Mouse (Mus musculus) liver, embryonic 11.5 days (tissue): ENCODE measurements around the gene Aip. TPM values are rescaled to one million over a fixed set of nuclear protein-coding genes. Genes with fewer than 3 reads are reported as not detected.

Experiments used
- ATAC-seq: fragments of 200-750 bp; cut with Nextera tagmentation; replicated peaks from 2 replicates; pipeline ENCODE4 v1.8.0; 2017; ENCODE audit warnings: moderate number of reproducible peaks, mild to moderate bottlenecking, moderate TSS enrichment, moderate library complexity; ENCODE audit not compliant: low FRiP score
- DNase-seq: peaks from one replicate; pipeline ENCODE4 v3.0.0-alpha.2; 2017; ENCODE audit warnings: low spot score
- H3K27ac ChIP-seq: fragments of 300-500 bp; sonication (generic); 2 replicates; pipeline ENCODE4 v1.5.1; 2014; ENCODE audit warnings: mild to moderate bottlenecking, low read depth, low read length, control low read depth
- H3K27me3 ChIP-seq: fragments of 300-500 bp; sonication (generic); replicated peaks from 2 replicates; pipeline ENCODE4 v1.6.1; 2014; ENCODE audit warnings: low read length, mixed read lengths; ENCODE audit not compliant: control insufficient read depth, insufficient read depth
- H3K36me3 ChIP-seq: fragments of 300-500 bp; sonication (generic); 2 replicates; pipeline ENCODE4 v1.6.1; 2014; ENCODE audit warnings: mild to moderate bottlenecking, low read length, moderate library complexity, mixed read lengths; ENCODE audit not compliant: control insufficient read depth, insufficient read depth
- H3K4me1 ChIP-seq: fragments of 300-500 bp; sonication (generic); replicated peaks from 2 replicates; pipeline ENCODE4 v1.6.1; 2014; ENCODE audit warnings: low read length, mixed read lengths; ENCODE audit not compliant: control insufficient read depth, insufficient read depth
- H3K4me2 ChIP-seq: fragments of 300-500 bp; sonication (generic); 2 replicates; pipeline ENCODE4 v1.6.1; 2014; ENCODE audit warnings: mild to moderate bottlenecking, control low read depth, moderate library complexity
- H3K4me3 ChIP-seq: fragments of 300-500 bp; sonication (generic); 2 replicates; pipeline ENCODE4 v1.5.1; 2014; ENCODE audit warnings: low read depth, low read length, control low read depth
- H3K9ac ChIP-seq: fragments of 300-500 bp; sonication (generic); 2 replicates; pipeline ENCODE4 v1.6.1; 2014; ENCODE audit warnings: low read depth, low read length, control low read depth
- H3K9me3 ChIP-seq: fragments of 300-500 bp; sonication (generic); 2 replicates; pipeline ENCODE4 v1.6.1; 2016; ENCODE audit warnings: low read length, inconsistent platforms, mixed read lengths; ENCODE audit not compliant: control insufficient read depth
- WGBS: fragments of 180-500 bp; shearing (Covaris S2); extraction: QIAGEN DNeasy Blood & Tissue Kit; methylation state at CpG from one replicate; pipeline ENCODE4 v1.1.7; 2014; 5-methylcytosine and 5-hydroxymethylcytosine counted together
- polyA plus RNA-seq: library from polyadenylated mRNA; unstranded; fragments of >200 nt; fragmentation: Nextera tagmentation; extraction: Ambion mirVana; gene quantifications from 2 replicates; pipeline ENCODE4 v1.2.1, GENCODE M21; 2014

Aip gene
- polyA plus RNA-seq, 1 experiment from 2014 or later = 56.2 TPM

DNA sequence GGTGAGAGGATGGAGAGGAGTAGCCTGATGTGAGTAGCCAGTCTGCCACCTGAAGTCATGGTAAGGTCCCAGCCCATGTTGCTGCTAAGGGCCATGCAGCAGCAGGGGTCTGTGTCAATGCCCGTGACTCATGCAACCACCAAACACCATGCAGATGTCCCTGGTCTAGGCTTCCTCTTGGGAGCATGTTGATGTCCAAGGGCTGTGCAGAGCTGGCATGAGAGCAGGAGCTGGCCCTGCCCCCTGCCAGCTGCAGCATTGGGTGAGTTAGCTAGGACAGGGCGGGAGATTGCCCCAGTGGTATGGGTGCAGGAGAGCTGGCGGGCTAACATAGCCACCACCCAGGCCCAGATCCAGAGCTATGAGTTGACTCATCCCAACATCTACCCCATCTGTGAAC lies 35.2 kb downstream of the Aip start:
- H3K4me3 ChIP-seq = no peak overlapping the region
- no peak overlapping the region for H3K4me2 ChIP-seq
- H3K27ac ChIP-seq = no peak overlapping the region
- H3K9me3 ChIP-seq = no peaks in the 10 kb centered on the region
- H3K4me1 ChIP-seq = no peaks in the 10 kb centered on the region
- whole genome bisulfite sequencing = 78% methylated on average over 3 of the region's 3 CpGs
- H3K36me3 ChIP-seq = no peaks in the 10 kb centered on the region
- H3K27me3 ChIP-seq = no peaks in the 10 kb centered on the region
- ATAC-seq (no peak), DNase-seq (no peak)
- H3K9ac ChIP-seq = no peak overlapping the region

DNA sequence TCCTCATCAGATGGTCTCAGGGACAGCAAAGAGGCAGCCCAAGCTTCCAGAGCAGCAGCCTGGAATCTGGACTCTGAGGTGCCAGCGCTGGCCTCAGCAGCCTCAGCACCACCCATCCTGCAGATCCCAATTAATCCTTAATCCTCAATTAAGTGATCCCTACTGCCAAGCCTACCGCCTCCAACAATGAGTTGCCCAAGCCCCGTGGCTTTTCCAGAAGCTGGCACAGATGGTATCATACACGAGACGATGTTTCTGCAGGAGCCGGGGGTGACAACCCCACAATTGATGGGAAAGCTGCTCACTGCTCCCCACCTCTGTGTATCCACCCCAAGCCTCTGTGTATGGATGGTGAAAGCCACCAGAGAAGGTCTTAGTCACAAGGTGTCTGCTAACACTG lies 36.5 kb downstream of the Aip start:
- no peak overlapping the region for H3K4me3 ChIP-seq
- ATAC-seq = no peak
- no peak overlapping the region for H3K9ac ChIP-seq
- no peak overlapping the region for H3K27ac ChIP-seq
- H3K4me1 ChIP-seq = peaks cover 3% of the 10 kb centered on the region; the same call in 1 of the 2 replicates
- no peaks in the 10 kb centered on the region for H3K36me3 ChIP-seq
- H3K27me3 ChIP-seq = no peaks in the 10 kb centered on the region
- 73% methylated on average over 6 of the region's 6 CpGs for WGBS
- H3K9me3 ChIP-seq = no peaks in the 10 kb centered on the region
- no peak for DNase-seq
- no peak overlapping the region for H3K4me2 ChIP-seq

DNA sequence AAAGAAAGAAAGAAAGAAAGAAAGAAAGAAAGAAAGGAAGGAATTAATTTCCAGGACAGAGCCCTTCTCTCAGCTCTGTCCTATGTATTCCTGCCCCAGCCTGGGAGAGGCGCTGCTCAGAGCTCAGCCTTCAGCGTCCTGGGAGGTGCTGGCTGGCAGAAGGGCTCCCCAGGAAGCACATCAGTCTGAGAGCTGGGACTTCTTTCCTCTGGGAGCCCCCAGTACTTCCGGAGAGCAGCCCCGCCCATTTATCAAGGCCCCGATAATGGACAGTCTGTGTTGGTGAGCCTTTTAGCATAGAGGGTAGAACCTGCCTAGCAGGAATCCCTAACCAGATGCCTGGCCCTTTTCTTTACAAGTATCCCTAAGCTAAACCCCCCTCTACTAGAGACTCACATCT lies 37.5 kb downstream of the Aip start:
- Histone ChIP-seq H3K4me2 (no peak overlapping the region), H3K9me3 (no peaks in the 10 kb centered on the region), H3K9ac (no peak overlapping the region), H3K4me1 (peaks cover 8% of the 10 kb centered on the region; the same call in 1 of the 2 replicates), H3K4me3 (no peak overlapping the region), H3K27ac (no peak overlapping the region), H3K27me3 (0 out of 2 replicates have a peak, but pooled peaks cover 2% of the 10 kb centered on the region), H3K36me3 (no peaks in the 10 kb centered on the region)
- ATAC-seq = no peak
- DNase-seq = no peak
- 35% methylated on average over 5 of the region's 5 CpGs for WGBS

DNA sequence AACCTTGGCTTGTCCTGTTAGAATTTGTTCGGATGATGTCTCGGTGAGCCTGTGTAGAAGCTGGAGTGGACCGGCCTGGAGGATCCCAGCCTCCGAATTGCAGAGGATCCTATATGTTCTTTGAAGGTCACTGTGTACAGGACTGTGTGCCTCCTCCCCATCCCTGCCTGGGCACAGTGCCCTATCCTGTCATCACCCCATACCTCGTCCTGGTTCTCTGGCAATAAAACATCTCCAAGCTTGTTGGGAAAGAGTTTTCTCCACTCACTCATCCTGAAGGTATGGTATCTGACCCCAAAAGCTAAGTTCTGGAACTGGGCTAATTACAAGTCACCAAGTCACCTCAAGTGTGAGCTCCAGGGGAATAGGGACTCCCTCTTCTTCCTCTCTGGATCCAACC lies 38.6 kb downstream of the Aip start:
- Histone ChIP-seq H3K4me1 (peaks cover 8% of the 10 kb centered on the region; the same call in 1 of the 2 replicates), H3K4me3 (no peak overlapping the region), H3K9me3 (no peaks in the 10 kb centered on the region), H3K27me3 (peaks cover 5% of the 10 kb centered on the region; the same call in 1 of the 2 replicates), H3K4me2 (no peak overlapping the region), H3K27ac (no peak overlapping the region), H3K36me3 (no peaks in the 10 kb centered on the region), H3K9ac (no peak overlapping the region)
- ATAC-seq (no peak), DNase-seq (no peak)
- 85% methylated on average over 5 of the region's 5 CpGs for whole genome bisulfite sequencing

DNA sequence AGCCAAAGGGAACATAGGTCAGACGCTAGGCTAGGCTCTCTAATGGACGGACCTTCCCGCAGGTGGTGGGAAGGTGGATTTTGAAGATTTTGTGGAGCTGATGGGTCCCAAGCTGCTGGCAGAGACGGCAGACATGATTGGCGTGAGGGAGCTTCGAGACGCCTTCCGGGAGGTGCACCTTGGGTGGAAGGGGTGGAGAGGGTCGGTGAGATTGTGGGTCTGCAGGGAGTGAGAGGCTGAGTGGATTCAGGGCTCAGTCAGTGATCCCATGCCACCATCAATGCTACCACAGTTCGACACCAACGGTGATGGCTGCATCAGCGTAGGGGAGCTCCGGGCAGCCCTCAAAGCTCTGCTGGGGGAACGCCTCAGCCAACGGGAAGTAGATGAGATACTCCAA lies 39.5 kb downstream of the Aip start:
- Histone ChIP-seq H3K27me3 (peaks cover 7% of the 10 kb centered on the region; the same call in 1 of the 2 replicates), H3K4me1 (peaks cover 8% of the 10 kb centered on the region; the same call in 1 of the 2 replicates), H3K27ac (no peak overlapping the region), H3K4me2 (no peak overlapping the region), H3K9ac (no peak overlapping the region), H3K4me3 (no peak overlapping the region), H3K9me3 (no peaks in the 10 kb centered on the region), H3K36me3 (no peaks in the 10 kb centered on the region)
- WGBS = 83% methylated on average over 15 of the region's 15 CpGs
- ATAC-seq = no peak
- DNase-seq = no peak

DNA sequence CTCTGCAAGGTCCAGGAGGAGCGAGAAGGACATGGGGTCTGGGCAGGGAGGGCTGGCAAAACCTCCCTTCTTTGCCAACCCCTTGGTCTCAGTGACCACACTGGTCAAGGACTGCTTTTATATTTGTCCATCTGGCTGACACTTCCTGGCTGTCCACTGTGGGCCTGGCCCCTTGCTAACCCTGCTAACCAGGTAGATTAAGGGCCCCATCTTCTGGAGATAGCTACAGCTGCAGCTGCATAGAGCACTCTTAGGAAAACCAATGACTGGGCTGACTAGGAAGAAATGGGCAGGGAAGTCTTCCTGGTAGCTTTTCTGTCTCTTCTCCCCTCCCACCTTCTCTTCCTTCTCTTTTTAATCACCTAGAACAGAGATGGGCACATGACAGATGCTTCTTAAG lies 40.7 kb downstream of the Aip start:
- Histone ChIP-seq H3K9me3 (no peaks in the 10 kb centered on the region), H3K36me3 (no peaks in the 10 kb centered on the region), H3K27me3 (peaks cover 7% of the 10 kb centered on the region; the same call in 1 of the 2 replicates), H3K4me2 (no peak overlapping the region), H3K9ac (no peak overlapping the region), H3K4me3 (no peak overlapping the region), H3K27ac (no peak overlapping the region), H3K4me1 (peaks cover 16% of the 10 kb centered on the region)
- WGBS = 90% methylated on average over 1 of the region's 1 CpGs
- ATAC-seq (no peak), DNase-seq (no peak)

DNA sequence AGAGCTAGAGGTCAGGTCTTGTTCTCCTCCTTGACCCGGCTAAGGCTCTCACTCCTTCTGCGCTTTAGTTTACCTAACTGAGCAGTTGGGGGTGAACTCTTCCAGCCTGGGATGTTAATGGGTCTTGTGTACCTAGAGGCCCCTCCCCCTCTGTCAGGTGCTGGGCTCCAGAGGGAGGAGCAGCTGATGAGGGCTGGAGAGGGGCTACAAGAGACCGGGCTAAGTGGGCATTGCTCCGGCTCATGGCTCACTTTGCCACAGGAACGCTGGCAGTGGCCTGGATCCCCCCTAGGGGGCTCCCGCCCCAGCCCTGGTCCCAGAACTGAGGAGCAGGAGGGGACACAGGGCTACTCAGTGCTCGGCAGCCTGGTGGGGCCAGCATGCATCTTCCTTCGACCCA lies 41.8 kb downstream of the Aip start:
- Histone ChIP-seq H3K4me2 (no peak overlapping the region), H3K36me3 (no peaks in the 10 kb centered on the region), H3K9ac (no peak overlapping the region), H3K4me1 (peaks cover 16% of the 10 kb centered on the region), H3K27me3 (peaks cover 7% of the 10 kb centered on the region; the same call in 1 of the 2 replicates), H3K4me3 (no peak overlapping the region), H3K27ac (no peak overlapping the region), H3K9me3 (no peaks in the 10 kb centered on the region)
- WGBS = 26% methylated on average over 8 of the region's 8 CpGs
- no peak for DNase-seq
- no peak for ATAC-seq

DNA sequence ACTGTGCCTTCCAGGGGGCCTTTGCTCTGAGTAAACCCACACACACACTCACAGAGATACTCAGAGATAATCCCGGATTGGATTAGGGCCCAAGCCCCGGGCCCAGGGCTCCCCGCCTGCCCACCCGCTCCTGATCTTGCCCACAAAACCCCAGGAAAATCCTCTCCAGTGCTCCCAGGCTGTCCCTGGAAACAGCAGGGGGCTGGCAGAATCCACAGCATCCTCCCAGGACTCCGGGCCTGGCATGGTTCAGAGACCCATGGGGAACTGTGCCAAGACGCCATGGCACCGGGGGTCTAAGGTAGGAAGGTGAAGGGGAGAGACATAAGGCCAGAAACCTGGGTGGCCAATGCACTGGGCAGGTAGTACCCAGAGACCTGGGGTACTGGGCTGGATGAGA lies 42.3 kb downstream of the Aip start:
- Histone ChIP-seq H3K27ac (no peak overlapping the region), H3K4me2 (no peak overlapping the region), H3K9me3 (no peaks in the 10 kb centered on the region), H3K9ac (no peak overlapping the region), H3K27me3 (peaks cover 7% of the 10 kb centered on the region; the same call in 1 of the 2 replicates), H3K36me3 (no peaks in the 10 kb centered on the region), H3K4me1 (peaks cover 16% of the 10 kb centered on the region), H3K4me3 (no peak overlapping the region)
- ATAC-seq (no peak), DNase-seq (no peak)
- WGBS = 78% methylated on average over 7 of the region's 7 CpGs

DNA sequence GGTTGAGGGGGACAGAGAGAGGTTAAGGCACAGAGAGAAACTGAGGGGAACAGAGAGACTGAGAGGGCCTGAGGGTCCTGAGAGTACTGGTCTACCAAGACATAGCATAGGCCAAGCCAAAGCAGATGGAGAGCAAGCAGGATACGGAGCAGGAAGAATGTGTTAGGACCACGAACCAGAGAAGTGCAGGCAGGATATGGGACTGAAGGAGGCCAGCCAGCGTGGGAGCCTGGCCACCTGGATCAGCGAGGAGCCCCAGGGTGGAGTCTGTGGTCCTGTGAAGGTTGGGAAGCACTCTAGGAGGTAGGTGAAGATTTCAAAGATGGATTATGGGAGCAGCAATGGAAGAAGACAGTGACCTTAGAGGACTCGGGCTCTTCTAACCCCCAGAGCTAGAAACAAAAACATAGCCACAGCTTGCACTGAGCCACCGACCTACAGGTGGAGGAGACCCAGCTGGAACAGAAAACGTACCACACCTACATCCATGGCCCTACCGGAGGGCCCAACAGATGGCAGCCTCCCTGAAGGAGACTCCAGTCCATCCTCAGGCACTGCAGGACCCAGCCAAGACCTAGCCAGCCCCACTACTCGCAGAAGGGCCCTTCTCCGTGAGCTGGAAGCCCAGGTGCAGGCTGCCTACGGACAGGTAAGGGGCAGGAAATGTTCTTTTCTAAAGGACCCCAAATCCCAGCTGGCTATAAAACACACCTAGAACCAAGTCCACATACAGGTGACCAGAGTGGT lies 43.3 kb downstream of the Aip start:
- no peak overlapping the region for H3K4me3 ChIP-seq
- WGBS = 70% methylated on average over 11 of the region's 11 CpGs
- no peak overlapping the region for H3K27ac ChIP-seq
- no peak for DNase-seq
- H3K9ac ChIP-seq = no peak overlapping the region
- H3K27me3 ChIP-seq = peaks cover 7% of the 10 kb centered on the region; the same call in 1 of the 2 replicates
- H3K4me2 ChIP-seq = no peak overlapping the region
- H3K9me3 ChIP-seq = no peaks in the 10 kb centered on the region
- H3K36me3 ChIP-seq = no peaks in the 10 kb centered on the region
- peaks cover 16% of the 10 kb centered on the region for H3K4me1 ChIP-seq
- ATAC-seq = no peak
